Mouse (Mus musculus): ENCODE results near the gene Ninj1. TPM values are rescaled to one million over a fixed set of nuclear protein-coding genes. Genes with fewer than 3 reads are reported as not detected.

Gene Ninj1
- polyA plus RNA-seq, 1 experiment from 2014 or later, result 32.3 TPM

GRCm38 (mm10) chr13:49218651-49219050, 31.4 kb downstream of the Ninj1 start:
- Histone ChIP-seq H3K9me3 (no peaks in the 10 kb centered on the region), H3K4me2 (no peak overlapping the region), H3K9ac (no peak overlapping the region), H3K4me1 (replicated peaks) (peaks cover 22% of the 10 kb centered on the region), H3K36me3 (no peaks in the 10 kb centered on the region), H3K27ac (replicated peaks) (no peak overlapping the region), H3K27me3 (peaks cover 8% of the 10 kb centered on the region; the same call in 1 of the 2 replicates), H3K4me3 (no peak overlapping the region)
- ATAC-seq (ENCODE audit: low FRiP score, low read depth), result no peak
- WGBS, result 42% methylated on average over 3 of the region's 3 CpGs

DNA sequence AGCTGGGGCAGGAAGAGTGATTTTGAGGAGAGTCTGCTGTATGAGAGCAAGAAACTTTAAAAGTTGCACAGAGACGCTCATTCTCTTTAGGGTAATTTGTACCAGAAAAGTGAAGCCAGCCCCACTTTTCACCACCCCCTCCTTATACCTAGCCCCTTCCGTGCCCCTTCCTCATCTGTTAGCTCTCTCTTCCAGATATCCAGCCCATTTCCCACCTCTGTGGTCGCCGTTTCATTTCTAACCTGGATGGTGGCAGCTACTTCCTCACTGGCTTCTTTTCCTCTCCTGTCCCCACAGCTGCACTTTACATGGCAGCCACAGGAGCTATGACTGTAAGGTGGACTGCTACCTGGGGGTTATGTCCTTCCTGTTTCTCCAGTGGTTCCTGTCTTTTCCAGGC, 32.1 kb downstream of the Ninj1 start:
- Histone ChIP-seq H3K36me3 (no peaks in the 10 kb centered on the region), H3K4me2 (no peak overlapping the region), H3K9me3 (no peaks in the 10 kb centered on the region), H3K4me1 (replicated peaks) (peaks cover 15% of the 10 kb centered on the region), H3K27me3 (peaks cover 12% of the 10 kb centered on the region; the same call in 1 of the 2 replicates), H3K9ac (no peak overlapping the region), H3K27ac (replicated peaks) (no peak overlapping the region), H3K4me3 (no peak overlapping the region)
- 92% methylated on average over 4 of the region's 4 CpGs for WGBS
- no peak for ATAC-seq (ENCODE audit: low FRiP score, low read depth)

DNA sequence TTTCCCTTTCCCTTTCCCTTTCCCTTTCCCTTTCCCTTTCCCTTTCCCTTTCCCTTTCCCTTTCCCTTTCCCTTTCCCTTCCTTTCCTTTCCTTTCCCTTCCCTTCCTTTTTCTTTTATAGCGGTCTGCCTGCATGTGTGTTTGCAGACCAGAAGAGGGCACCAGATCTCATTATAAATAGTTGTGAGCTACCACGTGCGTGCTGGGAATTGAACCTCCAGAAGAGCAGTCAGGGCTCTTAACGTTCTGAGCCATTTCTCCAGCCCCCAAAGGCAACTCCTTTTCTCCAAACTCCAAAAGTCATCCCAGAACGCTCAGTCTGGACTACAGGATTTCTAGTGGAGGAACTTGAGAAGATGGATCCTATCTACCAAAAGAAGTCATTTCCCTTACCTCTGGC, 33.6 kb downstream of the Ninj1 start:
- 16% methylated on average over 5 of the region's 5 CpGs for WGBS
- 0 out of 2 replicates have a peak, but pooled peaks cover 4% of the 10 kb centered on the region for H3K4me1 ChIP-seq (replicated peaks)
- ATAC-seq (ENCODE audit: low FRiP score, low read depth), result no peak

GRCm38 (mm10) chr13:49224314-49224713, 37.0 kb downstream of the Ninj1 start:
- no peak overlapping the region for H3K4me2 ChIP-seq
- H3K9me3 ChIP-seq, result no peaks in the 10 kb centered on the region
- H3K36me3 ChIP-seq, result no peaks in the 10 kb centered on the region
- ATAC-seq (ENCODE audit: low FRiP score, low read depth), result no peak
- H3K4me1 ChIP-seq (replicated peaks), result no peaks in the 10 kb centered on the region
- no peak overlapping the region for H3K4me3 ChIP-seq
- H3K9ac ChIP-seq, result no peak overlapping the region
- WGBS, result 19% methylated on average over 10 of the region's 10 CpGs
- 0 out of 2 replicates have a peak, but pooled peaks cover 6% of the 10 kb centered on the region for H3K27me3 ChIP-seq
- H3K27ac ChIP-seq (replicated peaks), result no peak overlapping the region

More for the DNA sequence above, 33.6 kb downstream of the Ninj1 start:
- Histone ChIP-seq H3K27me3 (peaks cover 10% of the 10 kb centered on the region; the same call in 1 of the 2 replicates), H3K27ac (replicated peaks) (no peak overlapping the region), H3K4me3 (no peak overlapping the region), H3K4me2 (no peak overlapping the region), H3K9ac (no peak overlapping the region), H3K9me3 (no peaks in the 10 kb centered on the region), H3K36me3 (no peaks in the 10 kb centered on the region)

DNA sequence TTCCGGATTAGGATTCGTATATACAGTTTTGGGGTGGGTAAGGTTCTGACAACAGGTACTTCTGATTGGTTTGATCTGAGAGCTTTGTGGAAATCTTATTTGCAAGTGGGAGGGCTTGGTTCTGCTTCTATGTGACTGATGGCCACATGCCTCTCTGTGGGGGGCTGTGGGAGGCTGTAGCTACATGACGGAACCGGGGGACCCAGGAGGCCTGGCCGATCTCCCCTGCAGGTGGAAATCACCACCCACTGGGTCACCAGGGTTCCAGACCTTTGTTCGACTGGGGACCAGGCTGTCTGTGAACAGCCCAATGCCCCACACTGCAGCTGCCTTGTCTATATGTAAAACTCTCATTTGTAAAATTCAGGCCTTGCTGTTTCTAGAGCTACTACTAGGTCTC, 37.4 kb downstream of the Ninj1 start:
- H3K27me3 ChIP-seq, result 0 out of 2 replicates have a peak, but pooled peaks cover 6% of the 10 kb centered on the region
- H3K4me1 ChIP-seq (replicated peaks), result no peaks in the 10 kb centered on the region
- H3K36me3 ChIP-seq, result no peaks in the 10 kb centered on the region
- no peak for ATAC-seq (ENCODE audit: low FRiP score, low read depth)
- H3K4me2 ChIP-seq, result no peak overlapping the region
- 23% methylated on average over 6 of the region's 6 CpGs for WGBS
- no peaks in the 10 kb centered on the region for H3K9me3 ChIP-seq
- H3K9ac ChIP-seq, result no peak overlapping the region
- no peak overlapping the region for H3K4me3 ChIP-seq
- H3K27ac ChIP-seq (replicated peaks), result no peak overlapping the region

GRCm38 (mm10) chr13:49225159-49225558, 37.9 kb downstream of the Ninj1 start:
- no peak overlapping the region for H3K4me2 ChIP-seq
- ATAC-seq (ENCODE audit: low FRiP score, low read depth), result no peak
- no peak overlapping the region for H3K9ac ChIP-seq
- no peak overlapping the region for H3K27ac ChIP-seq (replicated peaks)
- H3K4me1 ChIP-seq (replicated peaks), result no peaks in the 10 kb centered on the region
- 64% methylated on average over 3 of the region's 3 CpGs for WGBS
- 0 out of 2 replicates have a peak, but pooled peaks cover 6% of the 10 kb centered on the region for H3K27me3 ChIP-seq
- H3K36me3 ChIP-seq, result no peaks in the 10 kb centered on the region
- H3K9me3 ChIP-seq, result no peaks in the 10 kb centered on the region
- no peak overlapping the region for H3K4me3 ChIP-seq

DNA sequence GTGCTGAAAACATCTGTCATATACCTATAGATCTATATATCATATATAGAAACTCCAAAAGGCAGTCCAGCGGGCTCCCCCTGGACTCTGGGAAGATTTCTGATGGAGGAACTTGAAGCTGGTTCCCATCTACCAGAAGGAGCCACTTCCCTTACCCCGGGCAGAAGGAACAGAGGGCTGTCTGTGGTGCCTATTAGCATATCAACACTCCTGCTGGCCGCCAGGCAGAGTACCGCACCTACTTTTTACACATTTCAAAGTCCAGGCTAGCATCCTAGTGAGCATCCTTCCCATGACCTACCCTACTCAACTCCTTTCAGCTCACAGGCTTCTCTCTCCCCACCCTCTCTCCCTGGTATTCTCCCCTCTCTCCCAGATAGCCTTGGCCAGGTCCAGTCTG, 38.3 kb downstream of the Ninj1 start:
- Histone ChIP-seq H3K27ac (replicated peaks) (no peak overlapping the region), H3K4me2 (no peak overlapping the region), H3K4me3 (no peak overlapping the region), H3K9me3 (no peaks in the 10 kb centered on the region), H3K36me3 (no peaks in the 10 kb centered on the region), H3K27me3 (0 out of 2 replicates have a peak, but pooled peaks cover 6% of the 10 kb centered on the region), H3K4me1 (replicated peaks) (no peaks in the 10 kb centered on the region), H3K9ac (no peak overlapping the region)
- WGBS, result 27% methylated on average over 4 of the region's 4 CpGs
- no peak for ATAC-seq (ENCODE audit: low FRiP score, low read depth)

- H3K27ac ChIP-seq (replicated peaks), result no peak overlapping the region
- H3K4me1 ChIP-seq (replicated peaks), result no peaks in the 10 kb centered on the region
- H3K4me2 ChIP-seq, result no peak overlapping the region
- WGBS, result 87% methylated on average over 8 of the region's 8 CpGs
- no peak overlapping the region for H3K9ac ChIP-seq
- no peaks in the 10 kb centered on the region for H3K9me3 ChIP-seq
- no peak overlapping the region for H3K4me3 ChIP-seq
- ATAC-seq (ENCODE audit: low FRiP score, low read depth), result no peak
- H3K36me3 ChIP-seq, result no peaks in the 10 kb centered on the region
- no peaks in the 10 kb centered on the region for H3K27me3 ChIP-seq
Observed at GRCm38 (mm10) chr13:49233792-49234572, 46.7 kb downstream of the Ninj1 start.

DNA sequence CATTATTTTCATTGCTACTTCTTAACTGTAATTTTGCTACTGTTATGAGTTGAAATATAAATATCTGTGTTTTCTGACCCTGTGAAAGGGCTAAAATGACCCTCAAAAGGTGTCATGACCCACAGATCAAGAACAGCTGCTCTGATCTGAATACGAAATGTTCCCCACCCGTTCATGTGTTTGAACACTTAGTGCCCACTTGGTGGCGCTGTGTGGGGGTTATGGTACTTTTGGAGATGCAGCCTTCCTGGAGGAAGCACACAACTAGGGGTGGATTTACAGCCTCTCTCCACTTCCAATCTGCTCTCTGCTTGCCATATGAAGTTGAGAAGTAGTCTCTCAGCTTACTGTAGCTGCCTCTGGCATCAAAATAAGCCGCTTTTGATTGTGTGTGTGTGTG, 47.4 kb downstream of the Ninj1 start:
- Histone ChIP-seq H3K4me1 (replicated peaks) (no peaks in the 10 kb centered on the region), H3K27ac (replicated peaks) (no peak overlapping the region), H3K4me2 (no peak overlapping the region), H3K36me3 (no peaks in the 10 kb centered on the region), H3K27me3 (no peaks in the 10 kb centered on the region), H3K9ac (no peak overlapping the region), H3K9me3 (no peaks in the 10 kb centered on the region), H3K4me3 (no peak overlapping the region)
- ATAC-seq (ENCODE audit: low FRiP score, low read depth), result no peak
- WGBS, result 94% methylated on average over 4 of the region's 4 CpGs

DNA sequence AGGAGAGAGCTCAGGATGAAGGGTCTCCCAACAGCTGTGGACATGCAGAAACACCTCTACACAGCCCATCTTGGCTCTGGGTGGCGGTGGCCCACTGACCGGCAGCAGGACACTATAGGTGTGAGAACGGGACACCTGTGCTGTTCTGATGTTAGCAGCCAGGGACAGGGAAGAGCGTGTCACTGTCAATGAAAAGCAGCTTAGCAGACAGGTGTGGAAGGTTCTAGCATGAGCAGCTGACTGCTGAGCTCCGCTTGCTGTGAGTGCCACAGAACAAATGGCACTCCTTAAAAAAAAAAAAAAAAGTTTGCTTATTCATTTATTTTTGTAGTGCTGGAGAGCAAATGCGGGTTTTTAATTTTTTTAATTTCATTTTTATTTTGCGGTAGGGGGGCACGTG, 50.3 kb downstream of the Ninj1 start:
- Histone ChIP-seq H3K27ac (replicated peaks) (no peak overlapping the region), H3K4me3 (no peak overlapping the region), H3K4me2 (no peak overlapping the region), H3K9me3 (no peaks in the 10 kb centered on the region), H3K27me3 (no peaks in the 10 kb centered on the region), H3K4me1 (replicated peaks) (no peaks in the 10 kb centered on the region), H3K9ac (no peak overlapping the region), H3K36me3 (no peaks in the 10 kb centered on the region)
- 92% methylated on average over 8 of the region's 8 CpGs for WGBS
- ATAC-seq (ENCODE audit: low FRiP score, low read depth), result no peak

DNA sequence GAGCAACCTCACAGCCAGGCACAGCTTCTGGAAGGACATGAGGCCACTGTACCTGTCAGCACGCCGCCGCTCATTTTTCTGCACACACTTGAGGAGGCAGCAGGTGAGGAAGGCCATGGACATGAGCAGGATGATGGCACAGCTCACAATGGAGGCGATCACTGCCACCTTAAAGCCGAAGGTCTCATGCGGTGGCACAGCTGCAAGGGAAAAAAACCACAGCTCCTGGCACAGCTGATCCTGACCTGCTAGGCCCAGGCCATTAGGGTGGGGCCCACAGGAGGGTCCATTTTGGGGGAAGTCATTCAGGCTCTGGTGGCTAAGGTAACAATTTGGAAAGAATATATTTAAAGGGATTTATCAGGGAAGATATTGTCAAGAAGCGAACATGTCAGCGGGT, 51.5 kb downstream of the Ninj1 start:
- Histone ChIP-seq H3K4me1 (replicated peaks) (no peaks in the 10 kb centered on the region), H3K4me3 (no peak overlapping the region), H3K4me2 (no peak overlapping the region), H3K9me3 (no peaks in the 10 kb centered on the region), H3K27me3 (no peaks in the 10 kb centered on the region), H3K27ac (replicated peaks) (no peak overlapping the region), H3K36me3 (no peaks in the 10 kb centered on the region), H3K9ac (no peak overlapping the region)
- ATAC-seq (ENCODE audit: low FRiP score, low read depth), result no peak
- WGBS, result 95% methylated on average over 8 of the region's 8 CpGs

- no peaks in the 10 kb centered on the region for H3K36me3 ChIP-seq
- H3K9ac ChIP-seq, result no peak overlapping the region
- no peak overlapping the region for H3K27ac ChIP-seq (replicated peaks)
- H3K4me3 ChIP-seq, result no peak overlapping the region
- no peaks in the 10 kb centered on the region for H3K9me3 ChIP-seq
- WGBS, result 73% methylated on average over 9 of the region's 9 CpGs
- H3K4me2 ChIP-seq, result no peak overlapping the region
- H3K27me3 ChIP-seq, result peaks cover 14% of the 10 kb centered on the region
- ATAC-seq (ENCODE audit: low FRiP score, low read depth), result no peak
- peaks cover 2% of the 10 kb centered on the region for H3K4me1 ChIP-seq (replicated peaks)
Observed at GRCm38 (mm10) chr13:49242321-49243065, 55.2 kb downstream of the Ninj1 start.
